Mouse (Mus musculus) bone marrow, adult 2 months (tissue): ENCODE data around the gene Ccdc51. TPM values are rescaled to one million over a fixed set of nuclear protein-coding genes. Genes with fewer than 3 reads are reported as not detected.
"Not testable (repeated sequence)": the region's sequence is repeated elsewhere in the genome, so short reads cannot be mapped to it uniquely, and the experiment has no call there.

Source experiments
- H3K27ac ChIP-seq: fragments of 200-500 bp; 2 replicates; pipeline ENCODE4 v1.5.1; 2012; ENCODE audit warnings: low read depth, mild to moderate bottlenecking, control low read depth, inconsistent platforms, low read length; ENCODE audit not compliant: control insufficient read depth, poor library complexity, insufficient read depth
- H3K4me1 ChIP-seq: fragments of 200-500 bp; 2 replicates; pipeline ENCODE4 v1.6.1; 2011; ENCODE audit warnings: low read length; ENCODE audit not compliant: control insufficient read depth, insufficient read depth
- H3K4me3 ChIP-seq: fragments of 200-500 bp; replicated peaks from 2 replicates; pipeline ENCODE3; 2011; ENCODE audit warnings: mild to moderate bottlenecking, low read depth, low read length, control low read depth; ENCODE audit not compliant: control insufficient read depth
- CTCF ChIP-seq: fragments of 200-500 bp; IDR thresholded peaks from 2 replicates; pipeline ENCODE4 v1.5.1; 2011; ENCODE audit warnings: low read length, control low read depth; ENCODE audit not compliant: control insufficient read depth, insufficient read depth
- POLR2A ChIP-seq: fragments of 200-500 bp; IDR thresholded peaks from 2 replicates; pipeline ENCODE4 v1.6.1; 2011; ENCODE audit warnings: low read depth, mild to moderate bottlenecking, control low read depth, low read length, borderline replicate concordance; ENCODE audit not compliant: control insufficient read depth
- WGBS: fragments of 180-500 bp; shearing (Covaris S2); methylation state at CpG from one replicate; pipeline ENCODE4 v1.1.7; 2018; 5-methylcytosine and 5-hydroxymethylcytosine counted together
- polyA plus RNA-seq: library from polyadenylated mRNA; stranded (reverse); fragments of >200 nt; gene quantifications from 2 replicates; pipeline ENCODE4 v1.2.4, GENCODE M21; 2011; ENCODE audit warnings: low replicate concordance; ENCODE audit not compliant: missing spikeins, insufficient read depth, insufficient read length

Ccdc51 gene
- polyA plus RNA-seq, 1 experiment: 6.0 TPM

DNA sequence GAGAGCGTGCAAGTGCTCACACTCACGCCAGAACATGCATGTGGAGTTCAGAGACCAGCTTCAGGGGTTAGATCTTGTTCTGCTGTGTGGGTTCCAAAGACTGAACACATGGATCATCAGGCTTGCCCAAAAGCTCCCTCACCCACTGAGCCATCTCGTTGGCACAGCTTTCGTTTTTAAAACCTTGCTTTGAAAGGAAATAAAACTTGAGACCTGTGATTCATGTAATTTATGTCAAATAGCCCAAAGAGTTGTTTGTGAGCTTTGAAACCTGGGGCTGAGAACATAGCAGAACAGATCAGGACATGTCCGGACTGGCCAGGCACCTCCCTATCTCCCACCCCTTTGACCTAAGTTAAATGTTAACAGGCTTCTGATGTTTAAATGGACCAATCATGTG lies 47.8 kb downstream of the Ccdc51 start:
- TF ChIP-seq POLR2A (no peak), CTCF (no peak)
- Histone ChIP-seq H3K4me1 (no peaks in the 10 kb centered on the region), H3K4me3 (no peak overlapping the region), H3K27ac (no peak overlapping the region)
- WGBS: 78% methylated on average over 5 of the region's 5 CpGs

GRCm38 (mm10) chr9:109140414-109140813 lies 58.1 kb downstream of the Ccdc51 start:
- 60% methylated on average over 4 of the region's 4 CpGs for WGBS
- H3K27ac ChIP-seq, H3K4me1 ChIP-seq, H3K4me3 ChIP-seq: not testable (repeated sequence)
- TF ChIP-seq CTCF: peak; percentile 35; the same call in 1 of the 2 replicates

Other genes starting within 250 kb of the Ccdc51 start
- 11.0 and 13.3 TPM in 2 replicates for gene Slc26a6, start 229.2 kb upstream of the Ccdc51 start, polyA plus RNA-seq
- gene Tmem89, start 167.9 kb upstream of the Ccdc51 start, polyA plus RNA-seq: not detected in 2 replicates
- 50.7 and 70.0 TPM in 2 replicates for gene Uqcrc1, start 145.9 kb upstream of the Ccdc51 start, polyA plus RNA-seq
- gene Col7a1, start 128.9 kb upstream of the Ccdc51 start, polyA plus RNA-seq: 5.5 and 17.5 TPM in 2 replicates
- gene Ucn2, start 96.5 kb upstream of the Ccdc51 start, polyA plus RNA-seq: not detected in 2 replicates
- gene Pfkfb4, start 90.7 kb upstream of the Ccdc51 start, polyA plus RNA-seq: 15.4 and 35.2 TPM in 2 replicates
- gene Shisa5, start 43.9 kb upstream of the Ccdc51 start, polyA plus RNA-seq: 69.2 and 133 TPM in 2 replicates
- gene Trex1, start 22.8 kb upstream of the Ccdc51 start, polyA plus RNA-seq: 10.1 and 19.5 TPM in 2 replicates
- 5.8 and 10.2 TPM in 2 replicates for gene Atrip, start 8.4 kb upstream of the Ccdc51 start, polyA plus RNA-seq
- gene Tma7, start 94 bp downstream of the Ccdc51 start, polyA plus RNA-seq: 206 and 254 TPM in 2 replicates
- gene Plxnb1, start 12.9 kb downstream of the Ccdc51 start, polyA plus RNA-seq: 1.1 and 2.1 TPM in 2 replicates
- not detected in 2 replicates for gene Fbxw21, start 79.5 kb downstream of the Ccdc51 start, polyA plus RNA-seq
- not detected in 2 replicates for gene Fbxw13, start 113.5 kb downstream of the Ccdc51 start, polyA plus RNA-seq
- not detected in 2 replicates for gene Fbxw20, start 152.3 kb downstream of the Ccdc51 start, polyA plus RNA-seq
- gene Fbxw14, start 205.2 kb downstream of the Ccdc51 start, polyA plus RNA-seq: not detected in 2 replicates